Mouse (Mus musculus) brain, embryonic 14.5 days (tissue): ENCODE measurements around the gene Gm11213. TPM values are rescaled to one million over a fixed set of nuclear protein-coding genes. Genes with fewer than 3 reads are reported as not detected.

Source experiments
- DNase-seq: peaks from one replicate; pipeline ENCODE4 v3.0.0-alpha.2; 2011; ENCODE audit warnings: low read depth
- CTCF ChIP-seq: fragments of 200-500 bp; IDR thresholded peaks from 2 replicates; pipeline ENCODE4 v1.5.1; 2012; ENCODE audit warnings: inconsistent platforms, mild to moderate bottlenecking, moderate library complexity, borderline replicate concordance; ENCODE audit not compliant: insufficient read depth, insufficient read length; ENCODE audit errors: extremely low read depth
- POLR2A ChIP-seq: fragments of 200-500 bp; IDR thresholded peaks from 2 replicates; pipeline ENCODE4 v1.6.1; 2012; ENCODE audit warnings: mild to moderate bottlenecking, inconsistent platforms, borderline replicate concordance; ENCODE audit not compliant: poor library complexity, insufficient read depth, insufficient read length, severe bottlenecking; ENCODE audit errors: extremely low read depth
- polyA plus RNA-seq: library from polyadenylated mRNA; depleted of rRNA; stranded (reverse); fragments of >200 nt; gene quantifications from 2 replicates; pipeline ENCODE4 v1.2.3, GENCODE M21; 2012; rRNA removed

Gene Gm11213
- polyA plus RNA-seq: not detected in 2 replicates

GRCm38 (mm10) chr4:63604945-63605344 lies at the start of gene Gm11213:
TSS of gene Gm11213 (minus strand) at chr4:63605261.
- TF ChIP-seq CTCF (no peak), POLR2A (no peak)
- DNase-seq: no peak

- TF ChIP-seq CTCF: peak; percentile 32; the same call in 1 of the 2 replicates
- TF ChIP-seq POLR2A: no peak
Measured at GRCm38 (mm10) chr4:63654381-63654780, 49.3 kb upstream of the Gm11213 start.

GRCm38 (mm10) chr4:63643956-63644726 lies 39.1 kb upstream of the Gm11213 start:
- DNase-seq: no peak
- TF ChIP-seq CTCF (no peak), POLR2A (no peak)

More at GRCm38 (mm10) chr4:63654381-63654780, 49.3 kb upstream of the Gm11213 start:
- no peak for DNase-seq

GRCm38 (mm10) chr4:63639842-63640241 lies 34.8 kb upstream of the Gm11213 start:
- no peak for DNase-seq
- TF ChIP-seq CTCF: no peak
- TF ChIP-seq POLR2A: no peak

GRCm38 (mm10) chr4:63638603-63639002 lies 33.5 kb upstream of the Gm11213 start:
- TF ChIP-seq POLR2A (no peak), CTCF (no peak)
- no peak for DNase-seq

- DNase-seq: no peak
- no peak for TF ChIP-seq CTCF
- no peak for TF ChIP-seq POLR2A
Measured at GRCm38 (mm10) chr4:63633181-63633580, 28.1 kb upstream of the Gm11213 start.

- TF ChIP-seq CTCF: no peak
- no peak for DNase-seq
Measured at GRCm38 (mm10) chr4:63627111-63627510, 22.1 kb upstream of the Gm11213 start.

- no peak for TF ChIP-seq CTCF
- TF ChIP-seq POLR2A: no peak
- DNase-seq: no peak
Measured at GRCm38 (mm10) chr4:63625563-63626080, 20.6 kb upstream of the Gm11213 start.

- DNase-seq: peak; percentile 28
- no peak for TF ChIP-seq POLR2A
- TF ChIP-seq CTCF: peak; percentile 47; the same call in 1 of the 2 replicates
Measured at GRCm38 (mm10) chr4:63622378-63622835, 17.3 kb upstream of the Gm11213 start, which contains the start of gene Tex48. TSS of gene Tex48 (minus strand) at chr4:63622428.

GRCm38 (mm10) chr4:63621861-63622260 lies 16.8 kb upstream of the Gm11213 start:
- no peak for DNase-seq
- TF ChIP-seq CTCF: no peak
- no peak for TF ChIP-seq POLR2A

- peak; percentile 29 for DNase-seq
- no peak for TF ChIP-seq POLR2A
Measured at GRCm38 (mm10) chr4:63608391-63608790, 3.3 kb upstream of the Gm11213 start.

GRCm38 (mm10) chr4:63605968-63606367 lies 907 bp upstream of the Gm11213 start:
- TF ChIP-seq POLR2A (no peak), CTCF (no peak)
- no peak for DNase-seq
